In the genomic region with DNA sequence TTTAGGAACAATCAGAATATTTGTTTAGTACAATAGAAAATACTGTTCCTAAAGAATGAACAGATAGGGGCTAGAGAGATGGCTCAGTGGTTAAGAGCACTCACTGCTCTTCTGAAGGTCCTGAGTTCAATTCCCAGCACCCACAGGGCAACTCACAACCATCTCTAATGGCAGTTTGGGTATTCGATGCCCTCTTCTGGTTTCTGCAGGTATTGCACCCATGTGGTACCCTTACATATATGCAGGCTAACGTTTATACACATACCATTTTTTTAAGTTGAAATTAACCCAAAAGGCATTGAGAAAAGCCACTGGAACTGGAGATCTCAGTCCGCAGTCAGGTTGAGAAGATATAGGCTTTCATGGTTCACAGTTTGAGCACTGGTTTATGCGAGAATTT, we compare ENCODE assay signal across 18 mouse cellular contexts.
DNase-seq lines count a peak whose midpoint lies in the region; ATAC-seq and TF ChIP-seq lines count a peak whose summit lies in the region.
"Had no signal": no experiment of that assay in that cellular context is flagged by ENCODE, and none has a peak within 500 bp of the region (broad histone marks: within the 10 kb centered on the region; RNA-seq: fewer than 3 reads in every experiment).

No protein-coding gene starts in this region.

- intact Hi-C loops in heart, adult 2 months (cut with DNase I) = loop anchor here (5.0 kb wide), 1 partner anchor 110 kb away; no protein-coding TSS in a partner anchor

- TF ChIP-seq EP300 in heart, adult 2 months (IDR thresholded peaks at IDR 0.05; ENCODE audit: insufficient read depth, low read depth, low read length) = no peak
- no peak for TF ChIP-seq EP300 in lung, postnatal 0 days (IDR thresholded peaks at IDR 0.05)

- H3K27ac ChIP-seq in heart, adult 2 months = no peak overlapping the region
- H3K27ac ChIP-seq in heart, embryonic 12.5 days (ENCODE audit: poor library complexity, severe bottlenecking) = no peak overlapping the region
- H3K27ac ChIP-seq in lung, postnatal 0 days (ENCODE audit: low read length) = no peak overlapping the region
- H3K27ac ChIP-seq: embryonic facial prominence, embryonic 12.5 days; heart, embryonic 15.5 days; hindbrain, embryonic 12.5 days; limb, embryonic 12.5 days; midbrain, embryonic 15.5 days; neural tube, embryonic 12.5 days had no signal

- no peak overlapping the region for H3K4me3 ChIP-seq in heart, adult 2 months
- no peak overlapping the region for H3K4me3 ChIP-seq in heart, embryonic 12.5 days
- no peak overlapping the region for H3K4me3 ChIP-seq in lung, postnatal 0 days (ENCODE audit: low read depth, low read length)
- H3K4me3 ChIP-seq: embryonic facial prominence, embryonic 12.5 days; heart, embryonic 15.5 days; hindbrain, embryonic 12.5 days; limb, embryonic 12.5 days; midbrain, embryonic 15.5 days; neural tube, embryonic 12.5 days had no signal

- H3K79me2 ChIP-seq in heart, adult 2 months (replicated peaks; ENCODE audit: control insufficient read depth, insufficient read depth, low read length) = no peaks in the 10 kb centered on the region

- no peak for ATAC-seq in heart, embryonic 12.5 days (ENCODE audit: insufficient number of reproducible peaks, low FRiP score)
- ATAC-seq in lung, postnatal 0 days = no peak
- no peak for ATAC-seq in activated CD4-positive, CD25-positive, alpha-beta regulatory T cell, adult 4 months
- ATAC-seq: midbrain, embryonic 15.5 days had no signal

- H3K4me1 ChIP-seq in heart, adult 2 months (ENCODE audit: control insufficient read depth, insufficient read depth, low read length) = no peaks in the 10 kb centered on the region
- H3K4me1 ChIP-seq in heart, embryonic 12.5 days (replicated peaks) = peaks cover 16% of the 10 kb centered on the region
- no peaks in the 10 kb centered on the region for H3K4me1 ChIP-seq in lung, postnatal 0 days (ENCODE audit: insufficient read depth, low read depth, low read length)
- H3K4me1 ChIP-seq: embryonic facial prominence, embryonic 12.5 days; hindbrain, embryonic 12.5 days; limb, embryonic 12.5 days; midbrain, embryonic 15.5 days; neural tube, embryonic 12.5 days had no signal

- no peaks in the 10 kb centered on the region for H3K27me3 ChIP-seq in heart, adult 2 months (ENCODE audit: control insufficient read depth, insufficient read depth, low read length)
- no peaks in the 10 kb centered on the region for H3K27me3 ChIP-seq in heart, embryonic 12.5 days (replicated peaks)
- no peaks in the 10 kb centered on the region for H3K27me3 ChIP-seq in lung, postnatal 0 days (replicated peaks; ENCODE audit: insufficient read depth, low read length)
- H3K27me3 ChIP-seq: embryonic facial prominence, embryonic 12.5 days; heart, embryonic 15.5 days; hindbrain, embryonic 12.5 days; limb, embryonic 12.5 days; midbrain, embryonic 15.5 days; neural tube, embryonic 12.5 days had no signal

- H3K9ac ChIP-seq in heart, adult 2 months (ENCODE audit: low read depth, low read length) = no peak overlapping the region
- no peak overlapping the region for H3K9ac ChIP-seq in heart, embryonic 12.5 days
- H3K9ac ChIP-seq in lung, postnatal 0 days (replicated peaks; ENCODE audit: low read depth) = no peak overlapping the region
- H3K9ac ChIP-seq: embryonic facial prominence, embryonic 12.5 days; heart, embryonic 15.5 days; hindbrain, embryonic 12.5 days; limb, embryonic 12.5 days; midbrain, embryonic 15.5 days; neural tube, embryonic 12.5 days had no signal

- no peak overlapping the region for H3K4me2 ChIP-seq in heart, embryonic 12.5 days
- no peak overlapping the region for H3K4me2 ChIP-seq in lung, postnatal 0 days (replicated peaks; ENCODE audit: low read depth, low read length)
- H3K4me2 ChIP-seq: embryonic facial prominence, embryonic 12.5 days; heart, embryonic 15.5 days; hindbrain, embryonic 12.5 days; limb, embryonic 12.5 days; midbrain, embryonic 15.5 days; neural tube, embryonic 12.5 days had no signal

- TF ChIP-seq CTCF in heart, adult 2 months (IDR thresholded peaks at IDR 0.05) = peak; percentile 54
- TF ChIP-seq CTCF in lung, postnatal 0 days (IDR thresholded peaks at IDR 0.05) = peak; percentile 28; the same call in 1 of the 2 replicates

- 95% methylated on average over 4 of the region's 4 CpGs for WGBS in heart, adult 2 months
- WGBS in heart, embryonic 12.5 days = 84% methylated on average over 4 of the region's 4 CpGs
- 81% methylated on average over 4 of the region's 4 CpGs for WGBS in lung, postnatal 0 days

- peaks cover 12% of the 10 kb centered on the region for H3K9me3 ChIP-seq in heart, embryonic 12.5 days (replicated peaks)
- H3K9me3 ChIP-seq in lung, postnatal 0 days (ENCODE audit: low read length) = peaks cover 3% of the 10 kb centered on the region; the same call in 1 of the 2 replicates
- H3K9me3 ChIP-seq: embryonic facial prominence, embryonic 12.5 days; heart, embryonic 15.5 days; midbrain, embryonic 15.5 days; neural tube, embryonic 12.5 days had no signal

- no peak for TF ChIP-seq POLR2A in heart, adult 2 months (IDR thresholded peaks at IDR 0.05; ENCODE audit: insufficient read depth, low read depth, low read length)

- H3K36me3 ChIP-seq in heart, adult 2 months (ENCODE audit: control insufficient read depth, insufficient read depth, low read length) = no peaks in the 10 kb centered on the region
- H3K36me3 ChIP-seq in heart, embryonic 12.5 days = peaks cover 58% of the 10 kb centered on the region
- no peaks in the 10 kb centered on the region for H3K36me3 ChIP-seq in lung, postnatal 0 days (ENCODE audit: insufficient read depth, low read length)
- H3K36me3 ChIP-seq: embryonic facial prominence, embryonic 12.5 days; limb, embryonic 12.5 days had no signal

- no peak for DNase-seq in heart, adult 2 months
- no peak for DNase-seq in lung, postnatal 0 days (ENCODE audit: low spot score)
- DNase-seq in lung, postnatal 4 days = no peak
- DNase-seq in NIH3T3 (ENCODE audit: low read depth) = peak; percentile 7
- no peak for DNase-seq in spleen, postnatal 36 days (ENCODE audit: low spot score in 2 of 2)
- DNase-seq: gastrocnemius, postnatal 36 days; kidney, adult 2 months; lung, adult 18-20 months; right cerebral cortex, postnatal 4 days; thymus, adult 2 months had no signal
